Mouse (Mus musculus): ENCODE results near the gene Fkbp15. TPM values are rescaled to one million over a fixed set of nuclear protein-coding genes. Genes with fewer than 3 reads are reported as not detected.

Fkbp15 gene
- polyA plus RNA-seq, 1 experiment from 2014 or later: 18.1 TPM

- H3K9me3 ChIP-seq: no peaks in the 10 kb centered on the region
- DNase-seq (ENCODE audit: low spot score): no peak
- H3K27me3 ChIP-seq (replicated peaks; ENCODE audit: low read depth, poor library complexity, severe bottlenecking): no peaks in the 10 kb centered on the region
- H3K36me3 ChIP-seq (replicated peaks): peaks cover 90% of the 10 kb centered on the region
- 85% methylated on average over 1 of the region's 1 CpGs for WGBS
- H3K27ac ChIP-seq (replicated peaks): no peak overlapping the region
- no peak overlapping the region for H3K4me3 ChIP-seq
- no peaks in the 10 kb centered on the region for H3K4me1 ChIP-seq
Measured at GRCm38 (mm10) chr4:62303288-62303687, 57.1 kb downstream of the Fkbp15 start.

- H3K4me3 ChIP-seq: no peak overlapping the region
- H3K27me3 ChIP-seq (replicated peaks; ENCODE audit: low read depth, poor library complexity, severe bottlenecking): no peaks in the 10 kb centered on the region
- WGBS: 61% methylated on average over 2 of the region's 2 CpGs
- no peaks in the 10 kb centered on the region for H3K9me3 ChIP-seq
- no peak for DNase-seq (ENCODE audit: low spot score)
- peaks cover 88% of the 10 kb centered on the region for H3K36me3 ChIP-seq (replicated peaks)
- H3K27ac ChIP-seq (replicated peaks): no peak overlapping the region
- H3K4me1 ChIP-seq: no peaks in the 10 kb centered on the region
Measured at GRCm38 (mm10) chr4:62302795-62303194, 57.6 kb downstream of the Fkbp15 start.

- Histone ChIP-seq H3K4me1 (no peaks in the 10 kb centered on the region), H3K9me3 (no peaks in the 10 kb centered on the region), H3K27ac (replicated peaks) (no peak overlapping the region), H3K36me3 (replicated peaks) (peaks cover 84% of the 10 kb centered on the region), H3K4me3 (no peak overlapping the region), H3K27me3 (replicated peaks; ENCODE audit: low read depth, poor library complexity, severe bottlenecking) (no peaks in the 10 kb centered on the region)
- no peak for DNase-seq (ENCODE audit: low spot score)
- WGBS: 92% methylated on average over 2 of the region's 2 CpGs
Measured at GRCm38 (mm10) chr4:62300001-62300400, 60.3 kb downstream of the Fkbp15 start.

- no peaks in the 10 kb centered on the region for H3K27me3 ChIP-seq (replicated peaks; ENCODE audit: low read depth, poor library complexity, severe bottlenecking)
- peaks cover 59% of the 10 kb centered on the region for H3K36me3 ChIP-seq (replicated peaks)
- H3K27ac ChIP-seq (replicated peaks): no peak overlapping the region
- DNase-seq (ENCODE audit: low spot score): no peak
- no peak overlapping the region for H3K4me3 ChIP-seq
- 0 out of 2 replicates have a peak, but pooled peaks cover 3% of the 10 kb centered on the region for H3K4me1 ChIP-seq
- no peaks in the 10 kb centered on the region for H3K9me3 ChIP-seq
- 86% methylated on average over 3 of the region's 3 CpGs for WGBS
Measured at GRCm38 (mm10) chr4:62297280-62298130, 62.8 kb downstream of the Fkbp15 start.

GRCm38 (mm10) chr4:62294741-62295140 lies 65.6 kb downstream of the Fkbp15 start:
- Histone ChIP-seq H3K36me3 (replicated peaks) (peaks cover 33% of the 10 kb centered on the region), H3K27ac (replicated peaks) (no peak overlapping the region), H3K4me1 (0 out of 2 replicates have a peak, but pooled peaks cover 3% of the 10 kb centered on the region), H3K9me3 (no peaks in the 10 kb centered on the region), H3K27me3 (replicated peaks; ENCODE audit: low read depth, poor library complexity, severe bottlenecking) (no peaks in the 10 kb centered on the region), H3K4me3 (no peak overlapping the region)
- DNase-seq (ENCODE audit: low spot score): no peak
- WGBS: 93% methylated on average over 1 of the region's 1 CpGs

GRCm38 (mm10) chr4:62293219-62293861 lies 67.0 kb downstream of the Fkbp15 start:
- H3K9me3 ChIP-seq: no peaks in the 10 kb centered on the region
- H3K27ac ChIP-seq (replicated peaks): no peak overlapping the region
- 75% methylated on average over 10 of the region's 10 CpGs for WGBS
- DNase-seq (ENCODE audit: low spot score): no peak
- peaks cover 19% of the 10 kb centered on the region for H3K36me3 ChIP-seq (replicated peaks)
- H3K4me1 ChIP-seq: 0 out of 2 replicates have a peak, but pooled peaks cover 3% of the 10 kb centered on the region
- no peaks in the 10 kb centered on the region for H3K27me3 ChIP-seq (replicated peaks; ENCODE audit: low read depth, poor library complexity, severe bottlenecking)
- H3K4me3 ChIP-seq: no peak overlapping the region

- Histone ChIP-seq H3K27me3 (replicated peaks; ENCODE audit: low read depth, poor library complexity, severe bottlenecking) (no peaks in the 10 kb centered on the region), H3K4me3 (no peak overlapping the region), H3K27ac (replicated peaks) (no peak overlapping the region), H3K36me3 (replicated peaks) (peaks cover 15% of the 10 kb centered on the region), H3K4me1 (peaks cover 6% of the 10 kb centered on the region), H3K9me3 (no peaks in the 10 kb centered on the region)
- no peak for DNase-seq (ENCODE audit: low spot score)
- 86% methylated on average over 8 of the region's 8 CpGs for WGBS
Measured at GRCm38 (mm10) chr4:62292461-62293180, 67.7 kb downstream of the Fkbp15 start.

- 0 out of 2 replicates have a peak, but pooled peaks cover 4% of the 10 kb centered on the region for H3K36me3 ChIP-seq (replicated peaks)
- no peak overlapping the region for H3K4me3 ChIP-seq
- H3K4me1 ChIP-seq: peaks cover 18% of the 10 kb centered on the region
- H3K27ac ChIP-seq (replicated peaks): no peak overlapping the region
- H3K27me3 ChIP-seq (replicated peaks; ENCODE audit: low read depth, poor library complexity, severe bottlenecking): no peaks in the 10 kb centered on the region
- WGBS: 92% methylated on average over 9 of the region's 9 CpGs
- H3K9me3 ChIP-seq: no peaks in the 10 kb centered on the region
- DNase-seq (ENCODE audit: low spot score): no peak
Measured at GRCm38 (mm10) chr4:62290816-62291505, 69.4 kb downstream of the Fkbp15 start.

GRCm38 (mm10) chr4:62289226-62289625 lies 71.1 kb downstream of the Fkbp15 start:
- no peaks in the 10 kb centered on the region for H3K9me3 ChIP-seq
- H3K4me3 ChIP-seq: no peak overlapping the region
- H3K4me1 ChIP-seq: peaks cover 20% of the 10 kb centered on the region
- 85% methylated on average over 7 of the region's 7 CpGs for WGBS
- H3K36me3 ChIP-seq (replicated peaks): no peaks in the 10 kb centered on the region
- no peaks in the 10 kb centered on the region for H3K27me3 ChIP-seq (replicated peaks; ENCODE audit: low read depth, poor library complexity, severe bottlenecking)
- no peak for DNase-seq (ENCODE audit: low spot score)
- H3K27ac ChIP-seq (replicated peaks): no peak overlapping the region

- H3K4me3 ChIP-seq: peak overlapping the region; percentile 73
- no peaks in the 10 kb centered on the region for H3K27me3 ChIP-seq (replicated peaks; ENCODE audit: low read depth, poor library complexity, severe bottlenecking)
- peaks cover 17% of the 10 kb centered on the region for H3K4me1 ChIP-seq
- WGBS: 21% methylated on average over 12 of the region's 12 CpGs
- H3K9me3 ChIP-seq: no peaks in the 10 kb centered on the region
- peak; percentile 11 for DNase-seq (ENCODE audit: low spot score)
- no peaks in the 10 kb centered on the region for H3K36me3 ChIP-seq (replicated peaks)
- H3K27ac ChIP-seq (replicated peaks): peak overlapping the region; percentile 74; the same call in 1 of the 2 replicates
Measured at GRCm38 (mm10) chr4:62286992-62287900, 73.1 kb downstream of the Fkbp15 start.

- H3K9me3 ChIP-seq: no peaks in the 10 kb centered on the region
- H3K4me1 ChIP-seq: peaks cover 17% of the 10 kb centered on the region
- H3K36me3 ChIP-seq (replicated peaks): no peaks in the 10 kb centered on the region
- WGBS: under 1% methylated on average over 55 of the region's 55 CpGs
- peak; percentile 86 for DNase-seq (ENCODE audit: low spot score)
- peak overlapping the region; percentile 74 for H3K27ac ChIP-seq (replicated peaks)
- no peaks in the 10 kb centered on the region for H3K27me3 ChIP-seq (replicated peaks; ENCODE audit: low read depth, poor library complexity, severe bottlenecking)
- peak overlapping the region; percentile 73 for H3K4me3 ChIP-seq
Measured at GRCm38 (mm10) chr4:62286257-62286991, 73.9 kb downstream of the Fkbp15 start.

Data from embryonic facial prominence, embryonic 10.5 days (tissue).